Comparison of ENCODE assay signal across 11 mouse cellular contexts in the genomic region with DNA sequence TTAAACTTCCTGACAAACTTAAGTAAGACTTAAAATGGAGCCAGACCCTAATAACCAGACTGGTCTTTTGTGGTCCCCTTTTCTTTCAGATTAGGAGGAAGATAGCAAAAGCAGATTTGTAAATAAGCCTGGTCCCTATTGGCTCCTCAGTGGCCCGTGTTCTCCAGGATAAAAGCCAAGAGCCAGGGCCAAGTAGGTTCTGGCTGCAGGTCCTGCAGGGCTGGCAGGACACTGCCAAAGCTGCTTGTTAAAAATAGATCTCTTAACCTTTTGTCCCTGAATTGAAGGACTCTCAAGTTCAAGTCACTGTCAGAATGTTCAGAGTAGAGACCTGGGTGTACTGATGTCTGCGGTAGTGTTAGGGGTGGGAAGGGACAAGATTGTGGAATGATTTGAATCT. TPM values are rescaled to one million over a fixed set of nuclear protein-coding genes. Genes with fewer than 3 reads are reported as not detected.
A peak's percentile ranks its signal among the peaks of the same experiment; 100 is the strongest.
DNase-seq lines count a peak whose midpoint lies in the region; ATAC-seq and TF ChIP-seq lines count a peak whose summit lies in the region.
"Had no signal": no experiment of that assay in that cellular context is flagged by ENCODE, and none has a peak within 500 bp of the region (broad histone marks: within the 10 kb centered on the region; RNA-seq: fewer than 3 reads in every experiment).

No protein-coding gene starts in this region.

- no peaks in the 10 kb centered on the region for H3K4me1 ChIP-seq in lung, embryonic 16.5 days (replicated peaks; ENCODE audit: control insufficient read depth, insufficient read depth, low read length)
- 0 out of 2 replicates have a peak, but pooled peaks cover 5% of the 10 kb centered on the region for H3K4me1 ChIP-seq in forebrain, postnatal 0 days (ENCODE audit: insufficient read depth)

- no peak overlapping the region for H3K27ac ChIP-seq in lung, embryonic 16.5 days (ENCODE audit: low read length)
- no peak overlapping the region for H3K27ac ChIP-seq in forebrain, postnatal 0 days (ENCODE audit: low read depth, low read length)
- H3K27ac ChIP-seq: hindbrain, embryonic 12.5 days; left cerebral cortex, adult 2 months; macrophage had no signal

- H3K36me3 ChIP-seq in lung, embryonic 16.5 days (ENCODE audit: control insufficient read depth, insufficient read depth, low read length): no peaks in the 10 kb centered on the region
- no peaks in the 10 kb centered on the region for H3K36me3 ChIP-seq in forebrain, postnatal 0 days (ENCODE audit: insufficient read depth)
- H3K36me3 ChIP-seq: hindbrain, embryonic 12.5 days had no signal

- H3K9me3 ChIP-seq in lung, embryonic 16.5 days (ENCODE audit: control insufficient read depth, low read length): no peaks in the 10 kb centered on the region
- H3K9me3 ChIP-seq in forebrain, postnatal 0 days (ENCODE audit: low read length): no peaks in the 10 kb centered on the region
- H3K9me3 ChIP-seq: hindbrain, embryonic 12.5 days had no signal

- H3K4me2 ChIP-seq in lung, embryonic 16.5 days (ENCODE audit: low read depth, low read length): no peak overlapping the region
- no peak overlapping the region for H3K4me2 ChIP-seq in forebrain, postnatal 0 days (ENCODE audit: low read depth)
- H3K4me2 ChIP-seq: hindbrain, embryonic 12.5 days had no signal

- no peak overlapping the region for H3K9ac ChIP-seq in lung, embryonic 16.5 days (ENCODE audit: low read length)
- H3K9ac ChIP-seq in forebrain, postnatal 0 days: no peak overlapping the region
- H3K9ac ChIP-seq: hindbrain, embryonic 12.5 days had no signal

- no peaks in the 10 kb centered on the region for H3K27me3 ChIP-seq in lung, embryonic 16.5 days (ENCODE audit: control insufficient read depth, insufficient read depth, low read depth, low read length)
- no peaks in the 10 kb centered on the region for H3K27me3 ChIP-seq in forebrain, postnatal 0 days (ENCODE audit: insufficient read depth, low read length)
- H3K27me3 ChIP-seq: hindbrain, embryonic 12.5 days had no signal

- no peak for TF ChIP-seq CTCF in forebrain, postnatal 0 days (IDR thresholded peaks at IDR 0.05; ENCODE audit: low read depth)

- 0 out of 2 replicates have a peak, but pooled peaks have one; percentile 28 for ATAC-seq in lung, embryonic 16.5 days (ENCODE audit: low read depth)
- no peak for ATAC-seq in forebrain, postnatal 0 days

- H3K4me3 ChIP-seq in lung, embryonic 16.5 days (ENCODE audit: low read length): no peak overlapping the region
- no peak overlapping the region for H3K4me3 ChIP-seq in forebrain, postnatal 0 days (ENCODE audit: low read depth, low read length)
- H3K4me3 ChIP-seq: hindbrain, embryonic 12.5 days; left cerebral cortex, adult 2 months had no signal

- WGBS in lung, embryonic 16.5 days: 42% methylated on average over 2 of the region's 2 CpGs
- WGBS in forebrain, postnatal 0 days: 58% methylated on average over 2 of the region's 2 CpGs

- peak; percentile 63 for DNase-seq in adrenal gland, postnatal 10 days
- DNase-seq in adrenal gland, adult 8-10 months: no peak
- no peak for DNase-seq in lung, postnatal 14 days
- DNase-seq in gastrocnemius, postnatal 25 days: peak; percentile 73
- peak; percentile 71 to 81 for DNase-seq in kidney, postnatal 36 days
- no peak for DNase-seq in right cerebral cortex, adult 2 months (ENCODE audit: low spot score in 2 of 2)
- DNase-seq in forebrain, postnatal 0 days: no peak

RNA-seq across cellular contexts. Expression of a gene that starts 21.0 kb away (rescaled TPM):
- 10 to 100 TPM; 31.5 to 34.2 TPM for total RNA-seq in adrenal gland, postnatal 10 days (2021)
- total RNA-seq in adrenal gland, adult 8-10 months (2022): 10 to 100 TPM; 27.9 to 53.2 (median 35.6) TPM
- polyA plus RNA-seq in lung, embryonic 16.5 days (2015; fragmentation: Nextera tagmentation; extraction: Ambion mirVana): 1.7 and 2.6 TPM in 2 replicates
- under 1 TPM; 0.15 to 0.24 TPM for total RNA-seq in gastrocnemius, postnatal 25 days (2021)
- 89.2 and 152 TPM in 2 replicates for total RNA-seq in forebrain, postnatal 0 days (2014; rRNA removed)
- 153 and 257 TPM in 2 replicates for polyA plus RNA-seq in forebrain, postnatal 0 days (2015; fragmentation: Nextera tagmentation; extraction: Ambion mirVana)
- polyA plus RNA-seq: macrophage had no signal

Comparison
In these comparisons a context has a peak if more than half of its experiments do, and no peak if none do; other contexts are left out.
1. DNase-seq: peak in adrenal gland, postnatal 10 days (single experiment), gastrocnemius, postnatal 25 days (single experiment) and kidney, postnatal 36 days (2 of 2); none in adrenal gland, adult 8-10 months (single experiment), lung, postnatal 14 days (single experiment), right cerebral cortex, adult 2 months (0 of 2) and forebrain, postnatal 0 days (single experiment).
2. RNA of a gene that starts 21.0 kb away (total RNA-seq): 89.2 to 152 TPM in forebrain, postnatal 0 days, 27.9 to 53.2 TPM in adrenal gland, adult 8-10 months and 31.5 to 34.2 TPM in adrenal gland, postnatal 10 days; 0.15 to 0.24 TPM in gastrocnemius, postnatal 25 days; every median in the first group is over 10 times any median in the second.